Mouse (Mus musculus) testis, postnatal 14 days (tissue): ENCODE measurements around the gene Smad9.

Experiments
- DNase-seq: peaks from one replicate; pipeline ENCODE4 v3.0.0; 2021; ENCODE audit warnings: low spot score

The Smad9 gene

GRCm38 (mm10) chr3:54809111-54809510, 53.7 kb downstream of the Smad9 start:
- peak; percentile 15 for DNase-seq

- no peak for DNase-seq
Observed at GRCm38 (mm10) chr3:54811616-54812015, 56.2 kb downstream of the Smad9 start.

GRCm38 (mm10) chr3:54813418-54813988, 58.1 kb downstream of the Smad9 start:
- no peak for DNase-seq

- DNase-seq = no peak
Observed at GRCm38 (mm10) chr3:54814622-54815021, 59.2 kb downstream of the Smad9 start.

GRCm38 (mm10) chr3:54815292-54815691, 59.9 kb downstream of the Smad9 start:
- no peak for DNase-seq

GRCm38 (mm10) chr3:54822526-54822925, 67.1 kb downstream of the Smad9 start:
- no peak for DNase-seq

- DNase-seq = no peak
Observed at GRCm38 (mm10) chr3:54832491-54832890, 77.1 kb downstream of the Smad9 start.

- no peak for DNase-seq
Observed at GRCm38 (mm10) chr3:54835421-54835820, 80.0 kb downstream of the Smad9 start.
